Mouse (Mus musculus) embryonic facial prominence, embryonic 15.5 days (tissue): ENCODE results near the gene Hist3h2ba. TPM values are rescaled to one million over a fixed set of nuclear protein-coding genes. Genes with fewer than 3 reads are reported as not detected.
A peak's percentile ranks its signal among the peaks of the same experiment; 100 is the strongest.

ENCODE experiments used
- ATAC-seq: fragments of 200-750 bp; cut with Nextera tagmentation; 2 replicates; pipeline ENCODE4 v1.8.0; 2017; ENCODE audit warnings: low read depth, moderate TSS enrichment; ENCODE audit not compliant: insufficient number of reproducible peaks, low FRiP score, low TSS enrichment
- H3K27ac ChIP-seq: fragments of 300-500 bp; sonication (generic); replicated peaks from 2 replicates; pipeline ENCODE4 v1.5.1; 2015; ENCODE audit warnings: mild to moderate bottlenecking, inconsistent platforms
- H3K27me3 ChIP-seq: fragments of 300-500 bp; sonication (generic); 2 replicates; pipeline ENCODE4 v1.6.1; 2015; ENCODE audit warnings: inconsistent platforms
- H3K36me3 ChIP-seq: fragments of 300-500 bp; sonication (generic); 2 replicates; pipeline ENCODE4 v1.6.1; 2015; ENCODE audit warnings: mild to moderate bottlenecking, inconsistent platforms
- H3K4me1 ChIP-seq: fragments of 300-500 bp; sonication (generic); 2 replicates; pipeline ENCODE4 v1.6.1; 2015; ENCODE audit warnings: inconsistent platforms
- H3K4me2 ChIP-seq: fragments of 300-500 bp; sonication (generic); replicated peaks from 2 replicates; pipeline ENCODE4 v1.6.1; 2015; ENCODE audit warnings: mild to moderate bottlenecking, inconsistent platforms
- H3K4me3 ChIP-seq: fragments of 300-500 bp; sonication (generic); replicated peaks from 2 replicates; pipeline ENCODE4 v1.5.1; 2015; ENCODE audit warnings: mild to moderate bottlenecking, inconsistent platforms
- H3K9ac ChIP-seq: fragments of 300-500 bp; sonication (generic); 2 replicates; pipeline ENCODE4 v1.6.1; 2015; ENCODE audit warnings: inconsistent platforms
- H3K9me3 ChIP-seq: fragments of 300-500 bp; sonication (generic); replicated peaks from 2 replicates; pipeline ENCODE4 v1.6.1; 2016; ENCODE audit warnings: inconsistent platforms
- WGBS: fragments of 180-500 bp; shearing (Covaris S2); methylation state at CpG from one replicate; pipeline ENCODE4 v1.1.7; 2015; 5-methylcytosine and 5-hydroxymethylcytosine counted together
- polyA plus RNA-seq: library from polyadenylated mRNA; unstranded; fragments of >200 nt; fragmentation: Nextera tagmentation; extraction: Ambion mirVana; gene quantifications from 2 replicates; pipeline ENCODE4 v1.2.1, GENCODE M21; 2015

Hist3h2ba gene
- 43.6 and 55.8 TPM in 2 replicates for polyA plus RNA-seq

DNA sequence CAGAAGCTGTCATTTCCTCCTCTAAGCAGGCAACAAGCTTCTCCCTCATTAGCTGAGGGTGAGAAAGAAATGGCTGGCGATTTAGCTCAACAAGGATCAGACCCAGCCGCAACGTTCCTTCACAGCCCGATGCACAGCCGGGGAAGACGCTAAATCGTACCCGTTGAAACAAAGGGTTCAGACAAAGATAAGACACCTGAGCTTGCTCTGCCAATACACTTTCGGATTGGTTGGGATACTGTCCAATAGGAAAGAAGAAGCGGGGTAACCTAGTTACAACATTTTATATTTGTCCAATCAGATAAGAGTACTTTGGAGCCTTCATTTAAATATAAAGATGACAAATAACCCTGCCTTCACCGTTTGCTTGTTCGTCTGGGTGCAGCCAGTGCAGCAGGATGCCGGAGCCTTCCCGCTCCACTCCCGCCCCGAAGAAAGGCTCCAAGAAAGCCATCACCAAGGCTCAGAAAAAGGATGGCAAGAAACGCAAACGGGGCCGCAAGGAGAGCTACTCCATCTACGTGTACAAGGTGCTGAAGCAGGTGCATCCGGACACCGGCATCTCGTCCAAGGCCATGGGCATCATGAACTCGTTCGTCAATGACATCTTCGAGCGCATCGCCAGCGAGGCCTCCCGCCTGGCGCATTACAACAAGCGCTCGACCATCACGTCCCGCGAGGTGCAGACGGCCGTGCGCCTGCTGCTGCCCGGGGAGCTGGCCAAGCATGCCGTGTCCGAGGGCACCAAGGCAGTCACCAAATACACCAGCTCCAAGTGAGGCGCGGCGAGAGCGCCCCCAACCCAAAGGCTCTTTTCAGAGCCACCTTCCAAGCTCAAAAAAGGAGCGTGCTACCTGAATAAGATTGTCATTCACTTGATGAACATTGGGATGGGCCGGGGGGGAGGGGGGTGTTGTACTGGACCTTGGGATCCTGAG, at the start of gene Hist3h2ba:
Gene Hist3h2ba (plus strand): TSS at position 379 of the 938 bp plus-strand sequence.
- WGBS = under 1% methylated on average over 48 of the region's 48 CpGs
- Histone ChIP-seq H3K9ac (peak within 1 kb of the TSS; percentile 42; the same call in 1 of the 2 replicates), H3K27ac (peak within 1 kb of the TSS; percentile 86), H3K36me3 (no peaks in the 10 kb centered on the region), H3K4me2 (peak within 1 kb of the TSS; percentile 65), H3K27me3 (peaks cover 8% of the 10 kb centered on the region), H3K9me3 (no peaks in the 10 kb centered on the region), H3K4me3 (peak within 1 kb of the TSS; percentile 46), H3K4me1 (peaks cover 28% of the 10 kb centered on the region)
- ATAC-seq = peak; percentile 88

DNA sequence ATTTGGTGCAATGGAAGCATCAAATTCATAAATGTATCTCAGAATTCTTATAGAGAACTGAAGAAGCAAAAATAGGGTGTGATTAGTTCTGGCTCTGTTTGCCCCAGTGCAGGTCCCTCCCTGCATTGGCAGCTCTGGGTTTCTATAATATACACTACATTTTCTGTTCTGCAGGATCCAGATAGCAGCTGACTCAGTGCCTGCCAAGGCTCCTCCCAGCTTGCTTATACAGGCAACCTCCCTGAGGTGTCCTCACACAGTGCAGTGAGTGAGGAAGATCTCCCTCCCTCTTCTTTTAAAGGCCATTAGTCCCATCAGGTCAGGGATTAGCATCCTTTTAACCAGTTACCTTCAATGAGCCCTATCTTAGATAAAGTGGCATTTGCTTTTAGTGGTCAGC, 47.6 kb upstream of the Hist3h2ba start:
- Histone ChIP-seq H3K27ac (no peak overlapping the region), H3K9me3 (no peaks in the 10 kb centered on the region), H3K27me3 (no peaks in the 10 kb centered on the region), H3K4me2 (no peak overlapping the region), H3K9ac (no peak overlapping the region), H3K36me3 (peaks cover 18% of the 10 kb centered on the region), H3K4me1 (peaks cover 13% of the 10 kb centered on the region), H3K4me3 (no peak overlapping the region)
- ATAC-seq = no peak

DNA sequence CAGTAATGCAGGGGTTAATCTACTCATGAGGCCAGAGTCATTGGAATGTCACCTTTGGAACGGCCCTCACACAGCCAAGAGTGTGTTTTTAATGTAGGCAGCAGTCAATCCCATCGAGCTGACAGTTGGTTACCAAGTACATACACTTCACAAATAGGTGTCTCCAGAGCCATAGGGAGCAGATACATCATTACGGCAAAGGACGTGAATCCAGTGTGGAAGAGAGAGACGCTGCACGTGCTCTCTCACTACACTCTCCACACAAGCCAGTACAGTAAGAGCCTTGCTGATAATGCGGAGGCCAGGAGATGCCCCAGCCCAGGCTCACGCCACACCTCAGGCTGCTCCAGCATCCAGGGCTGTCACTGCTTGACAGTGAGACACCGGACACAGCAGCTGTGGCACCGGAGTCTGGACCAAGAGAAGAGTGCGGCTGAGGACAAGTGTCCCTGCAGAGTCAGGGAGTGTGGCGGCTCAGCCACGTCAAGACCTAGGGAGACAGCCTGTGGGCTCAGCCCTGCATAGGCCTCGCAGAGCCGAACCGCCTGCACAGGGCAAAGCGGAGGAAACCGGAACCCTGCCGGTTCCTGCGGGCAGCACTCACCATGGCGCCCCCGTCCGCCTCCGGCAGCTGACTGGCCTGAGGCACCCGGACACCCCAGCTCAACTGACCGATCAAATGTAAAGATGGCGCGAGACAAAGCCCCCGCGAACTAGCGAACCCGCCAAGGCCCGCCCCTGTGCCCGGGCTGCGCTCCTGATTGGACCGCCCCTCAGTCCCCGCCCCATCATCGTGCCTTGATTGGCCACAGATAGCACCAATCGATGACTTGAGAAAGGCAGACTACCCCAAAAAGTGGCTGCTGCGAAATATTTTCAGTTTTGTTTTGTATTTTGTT, 45.0 kb upstream of the Hist3h2ba start, which contains the start of gene Zfp39:
Gene Zfp39 (minus strand): TSS at position 715 of the 899 bp plus-strand sequence.
- peak; percentile 97 for ATAC-seq
- peak within 1 kb of the TSS; percentile 82 for H3K27ac ChIP-seq

GRCm38 (mm10) chr11:58904410-58904718, 44.4 kb upstream of the Hist3h2ba start:
- Histone ChIP-seq H3K27me3 (no peaks in the 10 kb centered on the region), H3K36me3 (peaks cover 5% of the 10 kb centered on the region), H3K4me3 (peak overlapping the region; percentile 82), H3K27ac (peak overlapping the region; percentile 82), H3K9ac (peak overlapping the region; percentile 33), H3K4me2 (peak overlapping the region; percentile 77), H3K4me1 (peaks cover 13% of the 10 kb centered on the region), H3K9me3 (no peaks in the 10 kb centered on the region)
- 2% methylated on average over 8 of the region's 8 CpGs for WGBS
- ATAC-seq = 0 out of 2 replicates have a peak, but pooled peaks have one; percentile 2

More for the DNA sequence above, 45.0 kb upstream of the Hist3h2ba start, which contains the start of gene Zfp39:
- peak within 1 kb of the TSS; percentile 84 for H3K9ac ChIP-seq
- H3K9me3 ChIP-seq = no peaks in the 10 kb centered on the region
- H3K4me1 ChIP-seq = peaks cover 13% of the 10 kb centered on the region
- WGBS = under 1% methylated on average over 40 of the region's 40 CpGs
- peak within 1 kb of the TSS; percentile 82 for H3K4me3 ChIP-seq
- H3K36me3 ChIP-seq = peaks cover 6% of the 10 kb centered on the region
- no peaks in the 10 kb centered on the region for H3K27me3 ChIP-seq
- H3K4me2 ChIP-seq = peak within 1 kb of the TSS; percentile 77

GRCm38 (mm10) chr11:58904838-58905237, 43.9 kb upstream of the Hist3h2ba start:
- Histone ChIP-seq H3K4me3 (peak overlapping the region; percentile 82; the same call in 1 of the 2 replicates), H3K9me3 (no peaks in the 10 kb centered on the region)

DNA sequence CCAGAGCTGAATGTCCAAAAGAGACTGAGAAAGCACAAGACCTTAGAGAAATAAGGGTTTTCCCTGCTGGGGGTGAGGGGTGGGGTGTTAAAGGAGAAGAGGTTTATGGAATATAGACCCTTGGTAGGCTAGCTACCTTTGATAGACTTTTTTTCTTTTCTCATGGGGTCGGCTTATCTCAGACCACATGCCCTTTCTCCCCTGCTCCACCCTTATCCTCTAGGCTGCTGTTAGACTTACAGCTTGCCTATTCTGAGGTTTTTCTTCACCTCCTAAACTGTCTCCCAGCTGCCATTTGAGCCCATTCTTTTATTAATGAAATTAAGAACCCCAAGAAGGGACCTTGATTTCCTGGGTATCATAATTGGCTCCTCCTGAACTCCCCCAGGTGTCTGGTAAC, 34.9 kb upstream of the Hist3h2ba start:
- peak overlapping the region; percentile 65; the same call in 1 of the 2 replicates for H3K4me2 ChIP-seq
- H3K27me3 ChIP-seq = no peaks in the 10 kb centered on the region
- 83% methylated on average over 1 of the region's 1 CpGs for WGBS
- 0 out of 2 replicates have a peak, but pooled peaks cover 5% of the 10 kb centered on the region for H3K4me1 ChIP-seq
- H3K9ac ChIP-seq = no peak overlapping the region
- no peak overlapping the region for H3K27ac ChIP-seq
- no peaks in the 10 kb centered on the region for H3K36me3 ChIP-seq
- no peaks in the 10 kb centered on the region for H3K9me3 ChIP-seq
- no peak overlapping the region for H3K4me3 ChIP-seq
- ATAC-seq = no peak

More at GRCm38 (mm10) chr11:58904838-58905237, 43.9 kb upstream of the Hist3h2ba start:
- H3K27me3 ChIP-seq = no peaks in the 10 kb centered on the region
- 43% methylated on average over 6 of the region's 6 CpGs for WGBS
- H3K4me1 ChIP-seq = peaks cover 13% of the 10 kb centered on the region
- no peak overlapping the region for H3K9ac ChIP-seq
- peak overlapping the region; percentile 77; the same call in 1 of the 2 replicates for H3K4me2 ChIP-seq
- no peak for ATAC-seq
- no peak overlapping the region for H3K27ac ChIP-seq
- H3K36me3 ChIP-seq = peaks cover 5% of the 10 kb centered on the region

DNA sequence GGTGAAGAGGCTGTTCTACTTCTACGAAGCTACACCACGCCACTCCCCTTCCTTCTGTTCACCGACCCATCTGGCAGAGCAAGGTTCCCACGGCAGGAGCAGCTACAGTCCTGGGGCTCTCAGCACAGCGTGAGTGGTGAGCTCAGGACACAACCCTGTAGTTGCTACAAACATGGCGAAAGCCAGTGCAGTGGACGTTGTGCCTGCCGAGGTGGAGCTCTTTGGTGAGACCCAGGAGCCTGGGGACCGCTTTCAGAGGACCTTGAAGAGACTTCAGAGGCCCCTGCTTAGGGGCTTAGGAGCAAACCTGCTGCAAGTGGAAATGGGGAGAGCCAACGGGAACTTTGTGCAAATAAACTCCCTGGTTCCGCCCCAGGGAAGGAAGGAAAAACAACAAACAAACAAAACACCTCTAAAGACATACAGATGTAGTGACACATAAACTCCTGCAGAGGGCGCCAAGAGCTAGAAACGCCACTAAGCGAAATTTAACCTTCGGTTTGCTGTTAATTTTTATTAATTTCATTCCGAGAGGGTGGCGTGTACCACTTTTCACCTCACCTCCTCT, 34.2 kb upstream of the Hist3h2ba start:
- no peaks in the 10 kb centered on the region for H3K9me3 ChIP-seq
- WGBS = 11% methylated on average over 17 of the region's 17 CpGs
- H3K4me3 ChIP-seq = peak overlapping the region; percentile 37
- H3K36me3 ChIP-seq = no peaks in the 10 kb centered on the region
- H3K27ac ChIP-seq = no peak overlapping the region
- no peaks in the 10 kb centered on the region for H3K27me3 ChIP-seq
- no peak for ATAC-seq
- peak overlapping the region; percentile 65 for H3K4me2 ChIP-seq
- no peak overlapping the region for H3K9ac ChIP-seq
- H3K4me1 ChIP-seq = 0 out of 2 replicates have a peak, but pooled peaks cover 5% of the 10 kb centered on the region

- Histone ChIP-seq H3K27ac (no peak overlapping the region), H3K36me3 (no peaks in the 10 kb centered on the region), H3K9me3 (no peaks in the 10 kb centered on the region), H3K9ac (no peak overlapping the region), H3K4me2 (no peak overlapping the region), H3K4me3 (no peak overlapping the region), H3K4me1 (0 out of 2 replicates have a peak, but pooled peaks cover 5% of the 10 kb centered on the region), H3K27me3 (no peaks in the 10 kb centered on the region)
- no peak for ATAC-seq
- WGBS = 49% methylated on average over 14 of the region's 14 CpGs
Observed at GRCm38 (mm10) chr11:58916879-58917744, 31.6 kb upstream of the Hist3h2ba start.

DNA sequence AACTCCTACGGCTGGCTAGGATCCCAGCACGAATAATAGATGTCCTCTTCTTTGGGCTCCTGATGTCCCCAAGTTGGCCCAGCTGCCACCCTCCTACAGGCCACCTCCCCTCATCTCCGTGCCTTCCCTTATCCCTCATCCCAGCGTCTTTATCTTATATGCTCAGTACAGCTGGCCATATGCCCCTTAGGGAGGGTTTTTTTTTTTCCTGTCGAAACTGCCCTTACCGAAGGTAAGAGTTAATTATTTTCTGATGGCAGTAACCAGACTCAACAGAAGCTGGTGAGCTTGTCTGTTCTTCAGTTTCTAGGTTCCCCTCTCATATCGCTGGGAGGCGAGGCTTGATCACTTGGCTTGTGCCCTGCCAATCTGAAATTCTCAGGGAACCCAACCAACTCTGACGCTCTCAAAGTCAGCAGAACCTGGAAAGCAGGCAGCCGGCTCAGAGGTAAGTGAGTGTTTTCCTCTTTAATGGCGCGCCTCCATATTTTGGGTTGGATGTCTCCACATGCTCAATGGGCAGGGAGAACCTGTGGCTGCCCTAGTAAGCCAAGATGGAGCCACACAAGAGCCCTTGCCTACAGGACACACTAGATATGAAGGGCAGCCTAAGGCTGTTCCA, 30.9 kb upstream of the Hist3h2ba start, which contains the start of gene Btnl10:
Gene Btnl10 (plus strand): TSS at position 164 of the 622 bp plus-strand sequence.
- WGBS = 69% methylated on average over 12 of the region's 12 CpGs
- 0 out of 2 replicates have a peak, but pooled peaks cover 5% of the 10 kb centered on the region for H3K4me1 ChIP-seq
- no peaks in the 10 kb centered on the region for H3K36me3 ChIP-seq

More for the DNA sequence above, 30.9 kb upstream of the Hist3h2ba start, which contains the start of gene Btnl10:
- ATAC-seq = no peak
- Histone ChIP-seq H3K27ac (no peak within 1 kb of the TSS), H3K4me2 (no peak within 1 kb of the TSS), H3K4me3 (no peak within 1 kb of the TSS), H3K9me3 (no peaks in the 10 kb centered on the region), H3K9ac (no peak within 1 kb of the TSS), H3K27me3 (no peaks in the 10 kb centered on the region)
